Mouse (Mus musculus): Measurements from ENCODE around the gene Cd300a. TPM values are rescaled to one million over a fixed set of nuclear protein-coding genes. Genes with fewer than 3 reads are reported as not detected.

The Cd300a gene
- not detected in 2 replicates for total RNA-seq (2012; rRNA removed)
- under 1 TPM in 1 of 2 experiments, not detected in 1; 0.58 TPM for polyA plus RNA-seq (2012; ENCODE audit: insufficient read depth in 1 of 2, insufficient read length in 2 of 2, low read depth in 1 of 2, low replicate concordance in 2 of 2, missing spikeins in 1 of 2)

DNA sequence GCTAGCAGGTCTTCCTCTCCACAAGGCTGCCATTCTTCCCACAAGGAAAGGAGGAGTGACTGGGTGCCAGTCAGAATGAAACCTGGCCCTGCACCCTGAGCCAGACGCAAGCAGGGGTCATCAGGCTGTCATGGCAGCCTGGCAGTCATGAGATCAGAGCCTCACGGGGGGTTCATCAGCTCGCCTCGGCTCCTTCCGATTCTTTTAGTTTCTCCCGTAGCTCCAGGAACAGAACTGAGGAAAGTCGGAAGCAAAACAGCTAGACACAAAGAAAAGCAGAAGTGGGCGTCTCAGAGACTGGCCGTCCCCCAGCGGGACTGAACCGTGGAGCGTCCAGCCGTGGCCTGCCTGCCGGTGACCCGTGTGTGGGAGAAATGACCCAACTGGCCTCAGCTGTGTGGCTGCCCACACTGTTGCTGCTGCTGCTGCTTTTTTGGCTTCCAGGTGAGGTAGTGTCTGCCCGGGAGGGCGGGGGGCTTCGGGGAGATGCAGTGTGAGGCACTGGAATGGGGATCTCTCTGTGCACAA, at the start of gene Cd300a:
Gene Cd300a, plus strand, starts transcription at position 51 of the 528 bp plus-strand sequence.
- H3K9me3 ChIP-seq (replicated peaks; ENCODE audit: insufficient read depth, low read length): no peaks in the 10 kb centered on the region
- DNase-seq (ENCODE audit: low read depth, low spot score): no peak
- no peaks in the 10 kb centered on the region for H3K36me3 ChIP-seq (ENCODE audit: control insufficient read depth in 1 of 2, insufficient read depth in 2 of 2, low read length in 2 of 2)
- no peak within 1 kb of the TSS for H3K27ac ChIP-seq (ENCODE audit: control insufficient read depth, low read depth, low read length)
- H3K27me3 ChIP-seq (ENCODE audit: control insufficient read depth in 1 of 2, insufficient read depth in 2 of 2, low read length in 2 of 2): no peaks in the 10 kb centered on the region
- H3K4me1 ChIP-seq (ENCODE audit: control insufficient read depth in 1 of 2, insufficient read depth in 2 of 2, low read length in 2 of 2): no peaks in the 10 kb centered on the region
- no peaks in the 10 kb centered on the region for H3K79me2 ChIP-seq (ENCODE audit: control insufficient read depth, insufficient read depth, low read length, poor library complexity)
- no peak within 1 kb of the TSS for H3K9ac ChIP-seq (ENCODE audit: control insufficient read depth, low read depth, low read length, poor library complexity, severe bottlenecking)
- TF ChIP-seq SMC3 (IDR thresholded peaks at IDR 0.05; ENCODE audit: low read depth, low read length): no peak
- no peak within 1 kb of the TSS for H3K4me3 ChIP-seq (ENCODE audit: control insufficient read depth in 1 of 2, insufficient read depth in 1 of 2, low read depth in 2 of 2, low read length in 2 of 2)

DNA sequence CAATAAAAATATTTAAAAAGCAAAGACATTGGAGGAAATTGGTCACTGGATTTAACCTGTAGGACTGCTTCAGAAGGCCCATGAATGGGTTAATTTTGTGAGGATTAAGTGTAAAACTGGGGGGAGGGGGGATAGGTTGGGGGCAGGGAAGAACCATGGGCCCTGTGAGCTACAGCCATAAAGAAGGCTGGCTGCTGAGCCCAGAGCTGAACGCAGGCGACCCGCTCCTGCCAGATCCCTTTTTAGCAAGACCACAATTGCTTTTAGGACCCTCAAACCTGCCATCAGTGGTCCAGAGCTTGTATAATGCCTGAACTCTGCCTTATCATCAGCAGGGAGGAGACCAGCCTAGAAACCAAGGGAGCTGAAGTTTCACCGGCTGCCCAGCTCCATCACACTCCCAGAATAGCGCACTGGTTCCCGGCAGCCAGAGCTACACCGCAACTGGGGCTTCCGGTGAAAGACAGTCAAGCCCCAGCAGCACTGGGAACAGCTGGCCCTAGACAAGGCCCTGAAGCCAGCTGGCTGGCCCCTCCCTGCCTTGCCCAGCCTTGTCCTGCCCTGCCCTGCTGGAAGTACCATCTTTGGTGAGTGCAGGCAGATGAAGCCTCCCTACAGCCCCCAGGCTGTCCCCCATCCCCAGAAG, 45.9 kb upstream of the Cd300a start:
- Histone ChIP-seq H3K4me3 (ENCODE audit: control insufficient read depth in 1 of 2, insufficient read depth in 1 of 2, low read depth in 2 of 2, low read length in 2 of 2) (no peak overlapping the region), H3K27ac (ENCODE audit: control insufficient read depth, low read depth, low read length) (no peak overlapping the region), H3K9ac (ENCODE audit: control insufficient read depth, low read depth, low read length, poor library complexity, severe bottlenecking) (no peak overlapping the region), H3K27me3 (ENCODE audit: control insufficient read depth in 1 of 2, insufficient read depth in 2 of 2, low read length in 2 of 2) (no peaks in the 10 kb centered on the region), H3K9me3 (replicated peaks; ENCODE audit: insufficient read depth, low read length) (no peaks in the 10 kb centered on the region), H3K4me1 (ENCODE audit: control insufficient read depth in 1 of 2, insufficient read depth in 2 of 2, low read length in 2 of 2) (no peaks in the 10 kb centered on the region), H3K36me3 (ENCODE audit: control insufficient read depth in 1 of 2, insufficient read depth in 2 of 2, low read length in 2 of 2) (no peaks in the 10 kb centered on the region), H3K79me2 (ENCODE audit: control insufficient read depth, insufficient read depth, low read length, poor library complexity) (no peaks in the 10 kb centered on the region)
- TF ChIP-seq POLR2A (IDR thresholded peaks at IDR 0.05; ENCODE audit: control insufficient read depth in 1 of 2, insufficient read depth in 1 of 2, low read depth in 1 of 2, low read length in 2 of 2, poor library complexity in 1 of 2) (no peak), CHD2 (IDR thresholded peaks at IDR 0.05; ENCODE audit: low read length) (no peak), USF2 (IDR thresholded peaks at IDR 0.05; ENCODE audit: borderline replicate concordance in 1 of 2, insufficient read depth in 1 of 2, low read depth in 1 of 2, low read length in 2 of 2) (no peak), MYB (IDR thresholded peaks at IDR 0.05; ENCODE audit: low read depth, low read length) (no peak)
- no peak for DNase-seq (ENCODE audit: low read depth, low spot score)

DNA sequence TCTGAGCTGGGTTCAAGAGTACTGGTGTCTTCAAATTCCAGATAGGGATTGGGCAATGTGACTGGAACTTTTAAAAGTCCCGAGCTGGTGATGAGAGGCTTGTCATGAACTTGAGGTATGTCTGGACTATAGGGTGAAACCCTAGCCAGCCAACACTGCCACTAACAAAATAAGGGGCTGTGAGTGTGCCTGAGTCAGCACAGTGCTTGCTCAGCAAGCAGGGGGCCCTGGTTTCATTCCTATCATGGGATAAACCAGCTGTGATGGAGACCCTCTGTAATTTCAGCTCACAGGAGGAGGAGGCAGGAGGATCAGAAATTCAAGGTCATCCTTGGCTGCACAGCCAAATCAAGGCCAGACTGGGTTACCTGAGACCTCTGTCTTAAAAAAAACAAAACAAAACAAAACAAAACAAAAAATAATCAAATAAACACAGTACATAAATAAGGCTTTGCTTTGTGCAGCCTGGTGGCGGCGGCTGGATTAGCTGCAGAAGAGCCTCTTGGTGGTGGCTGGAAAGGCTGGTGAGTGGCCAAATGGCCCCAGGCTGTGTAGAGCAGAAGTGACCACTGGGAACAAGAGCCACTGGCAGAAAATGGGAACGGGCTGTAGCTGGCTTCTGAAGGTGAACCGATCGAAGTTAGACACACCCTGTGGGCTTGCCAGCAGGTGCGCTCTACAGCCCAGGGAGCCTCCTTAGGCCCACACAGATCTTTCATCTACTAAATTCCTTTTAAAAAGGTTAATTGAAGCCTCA, 45.2 kb upstream of the Cd300a start:
- DNase-seq (ENCODE audit: low read depth, low spot score): no peak
- no peak overlapping the region for H3K27ac ChIP-seq (ENCODE audit: control insufficient read depth, low read depth, low read length)
- H3K9me3 ChIP-seq (replicated peaks; ENCODE audit: insufficient read depth, low read length): no peaks in the 10 kb centered on the region
- no peaks in the 10 kb centered on the region for H3K79me2 ChIP-seq (ENCODE audit: control insufficient read depth, insufficient read depth, low read length, poor library complexity)
- H3K27me3 ChIP-seq (ENCODE audit: control insufficient read depth in 1 of 2, insufficient read depth in 2 of 2, low read length in 2 of 2): no peaks in the 10 kb centered on the region
- H3K4me1 ChIP-seq (ENCODE audit: control insufficient read depth in 1 of 2, insufficient read depth in 2 of 2, low read length in 2 of 2): no peaks in the 10 kb centered on the region
- TF ChIP-seq ELF1 (IDR thresholded peaks at IDR 0.05; ENCODE audit: low read depth, low read length): no peak
- TF ChIP-seq GATA1 (IDR thresholded peaks at IDR 0.05; ENCODE audit: low read depth, low read length): no peak
- no peaks in the 10 kb centered on the region for H3K36me3 ChIP-seq (ENCODE audit: control insufficient read depth in 1 of 2, insufficient read depth in 2 of 2, low read length in 2 of 2)
- H3K9ac ChIP-seq (ENCODE audit: control insufficient read depth, low read depth, low read length, poor library complexity, severe bottlenecking): no peak overlapping the region
- no peak overlapping the region for H3K4me3 ChIP-seq (ENCODE audit: control insufficient read depth in 1 of 2, insufficient read depth in 1 of 2, low read depth in 2 of 2, low read length in 2 of 2)
